Mouse (Mus musculus) embryonic facial prominence, embryonic 12.5 days (tissue): Measurements from ENCODE around the gene Glis3. TPM values are rescaled to one million over a fixed set of nuclear protein-coding genes. Genes with fewer than 3 reads are reported as not detected.

Experiments used
- ATAC-seq: fragments of 200-750 bp; cut with Nextera tagmentation; 2 replicates; pipeline ENCODE4 v1.8.0; 2017; ENCODE audit not compliant: insufficient number of reproducible peaks, insufficient read depth, low FRiP score, low TSS enrichment
- H3K27ac ChIP-seq: fragments of 300-500 bp; sonication (generic); 2 replicates; pipeline ENCODE4 v1.5.1; 2016; ENCODE audit warnings: mild to moderate bottlenecking
- H3K27me3 ChIP-seq: fragments of 300-500 bp; sonication (generic); 2 replicates; pipeline ENCODE4 v1.6.1; 2016; ENCODE audit warnings: mild to moderate bottlenecking, moderate library complexity
- H3K36me3 ChIP-seq: fragments of 300-500 bp; sonication (generic); 2 replicates; pipeline ENCODE4 v1.6.1; 2016; ENCODE audit warnings: mild to moderate bottlenecking
- H3K4me1 ChIP-seq: fragments of 300-500 bp; sonication (generic); 2 replicates; pipeline ENCODE4 v1.6.1; 2016
- H3K4me2 ChIP-seq: fragments of 300-500 bp; sonication (generic); replicated peaks from 2 replicates; pipeline ENCODE4 v1.6.1; 2016; ENCODE audit warnings: mild to moderate bottlenecking, moderate library complexity
- H3K4me3 ChIP-seq: fragments of 300-500 bp; sonication (generic); 2 replicates; pipeline ENCODE4 v1.5.1; 2016; ENCODE audit warnings: mild to moderate bottlenecking
- H3K9ac ChIP-seq: fragments of 300-500 bp; sonication (generic); 2 replicates; pipeline ENCODE4 v1.6.1; 2016; ENCODE audit warnings: mild to moderate bottlenecking, moderate library complexity
- H3K9me3 ChIP-seq: fragments of 300-500 bp; sonication (generic); 2 replicates; pipeline ENCODE4 v1.6.1; 2016; ENCODE audit warnings: mild to moderate bottlenecking, moderate library complexity
- WGBS: fragments of 180-500 bp; shearing (Covaris S2); methylation state at CpG from one replicate; pipeline ENCODE4 v1.1.7; 2016; 5-methylcytosine and 5-hydroxymethylcytosine counted together
- polyA plus RNA-seq: library from polyadenylated mRNA; unstranded; fragments of >200 nt; fragmentation: Nextera tagmentation; extraction: Ambion mirVana; gene quantifications from 2 replicates; pipeline ENCODE4 v1.2.1, GENCODE M21; 2016

The Glis3 gene
- polyA plus RNA-seq, 1 experiment from 2014 or later, result 7.8 TPM

- H3K4me3 ChIP-seq, result no peak overlapping the region
- no peak overlapping the region for H3K4me2 ChIP-seq
- no peak overlapping the region for H3K27ac ChIP-seq
- no peak overlapping the region for H3K9ac ChIP-seq
- ATAC-seq, result no peak
- H3K4me1 ChIP-seq, result no peaks in the 10 kb centered on the region
- H3K36me3 ChIP-seq, result no peaks in the 10 kb centered on the region
- WGBS, result 81% methylated on average over 11 of the region's 11 CpGs
- H3K9me3 ChIP-seq, result no peaks in the 10 kb centered on the region
- no peaks in the 10 kb centered on the region for H3K27me3 ChIP-seq
Observed at GRCm38 (mm10) chr19:28621608-28622505, 58.0 kb downstream of the Glis3 start.

GRCm38 (mm10) chr19:28617736-28618135 lies 62.1 kb downstream of the Glis3 start:
- no peaks in the 10 kb centered on the region for H3K4me1 ChIP-seq
- no peak overlapping the region for H3K4me2 ChIP-seq
- H3K9ac ChIP-seq, result no peak overlapping the region
- WGBS, result 88% methylated on average over 7 of the region's 7 CpGs
- H3K36me3 ChIP-seq, result no peaks in the 10 kb centered on the region
- no peak for ATAC-seq
- H3K4me3 ChIP-seq, result no peak overlapping the region
- no peaks in the 10 kb centered on the region for H3K27me3 ChIP-seq
- H3K9me3 ChIP-seq, result no peaks in the 10 kb centered on the region
- no peak overlapping the region for H3K27ac ChIP-seq

GRCm38 (mm10) chr19:28617191-28617590 lies 62.7 kb downstream of the Glis3 start:
- Histone ChIP-seq H3K9me3 (no peaks in the 10 kb centered on the region), H3K9ac (no peak overlapping the region), H3K4me2 (no peak overlapping the region), H3K4me3 (no peak overlapping the region), H3K36me3 (no peaks in the 10 kb centered on the region), H3K27ac (no peak overlapping the region), H3K27me3 (no peaks in the 10 kb centered on the region), H3K4me1 (no peaks in the 10 kb centered on the region)
- 87% methylated on average over 8 of the region's 8 CpGs for WGBS
- ATAC-seq, result no peak

- no peak overlapping the region for H3K9ac ChIP-seq
- H3K9me3 ChIP-seq, result no peaks in the 10 kb centered on the region
- no peak overlapping the region for H3K4me2 ChIP-seq
- H3K36me3 ChIP-seq, result no peaks in the 10 kb centered on the region
- no peaks in the 10 kb centered on the region for H3K4me1 ChIP-seq
- ATAC-seq, result no peak
- no peak overlapping the region for H3K4me3 ChIP-seq
- 64% methylated on average over 1 of the region's 1 CpGs for WGBS
- no peaks in the 10 kb centered on the region for H3K27me3 ChIP-seq
- H3K27ac ChIP-seq, result no peak overlapping the region
Observed at GRCm38 (mm10) chr19:28616487-28616886, 63.4 kb downstream of the Glis3 start.

- no peak for ATAC-seq
- Histone ChIP-seq H3K9ac (no peak overlapping the region), H3K27me3 (no peaks in the 10 kb centered on the region), H3K4me3 (no peak overlapping the region), H3K9me3 (no peaks in the 10 kb centered on the region), H3K27ac (no peak overlapping the region), H3K36me3 (no peaks in the 10 kb centered on the region), H3K4me1 (peaks cover 11% of the 10 kb centered on the region), H3K4me2 (no peak overlapping the region)
- 74% methylated on average over 10 of the region's 10 CpGs for WGBS
Observed at GRCm38 (mm10) chr19:28612249-28612648, 67.6 kb downstream of the Glis3 start.

- Histone ChIP-seq H3K4me2 (no peak overlapping the region), H3K9me3 (no peaks in the 10 kb centered on the region), H3K36me3 (no peaks in the 10 kb centered on the region), H3K27me3 (no peaks in the 10 kb centered on the region), H3K9ac (no peak overlapping the region), H3K27ac (peak overlapping the region; percentile 32), H3K4me1 (peaks cover 11% of the 10 kb centered on the region), H3K4me3 (no peak overlapping the region)
- WGBS, result 70% methylated on average over 5 of the region's 5 CpGs
- ATAC-seq, result no peak
Observed at GRCm38 (mm10) chr19:28608747-28609146, 71.1 kb downstream of the Glis3 start.

- Histone ChIP-seq H3K4me2 (no peak overlapping the region), H3K9me3 (no peaks in the 10 kb centered on the region), H3K27me3 (no peaks in the 10 kb centered on the region), H3K27ac (peak overlapping the region; percentile 32), H3K36me3 (no peaks in the 10 kb centered on the region), H3K4me1 (peaks cover 11% of the 10 kb centered on the region), H3K9ac (no peak overlapping the region), H3K4me3 (no peak overlapping the region)
- 61% methylated on average over 6 of the region's 6 CpGs for WGBS
- ATAC-seq, result no peak
Observed at GRCm38 (mm10) chr19:28608277-28608676, 71.6 kb downstream of the Glis3 start.

- no peak overlapping the region for H3K4me3 ChIP-seq
- H3K4me2 ChIP-seq, result no peak overlapping the region
- H3K4me1 ChIP-seq, result no peaks in the 10 kb centered on the region
- no peaks in the 10 kb centered on the region for H3K9me3 ChIP-seq
- ATAC-seq, result no peak
- H3K27me3 ChIP-seq, result no peaks in the 10 kb centered on the region
- no peaks in the 10 kb centered on the region for H3K36me3 ChIP-seq
- H3K9ac ChIP-seq, result no peak overlapping the region
- WGBS, result 84% methylated on average over 4 of the region's 4 CpGs
- H3K27ac ChIP-seq, result no peak overlapping the region
Observed at GRCm38 (mm10) chr19:28600866-28601265, 79.0 kb downstream of the Glis3 start.

GRCm38 (mm10) chr19:28594215-28594614 lies 85.7 kb downstream of the Glis3 start:
- H3K9ac ChIP-seq, result no peak overlapping the region
- H3K4me3 ChIP-seq, result no peak overlapping the region
- H3K27ac ChIP-seq, result no peak overlapping the region
- no peaks in the 10 kb centered on the region for H3K36me3 ChIP-seq
- no peaks in the 10 kb centered on the region for H3K4me1 ChIP-seq
- no peaks in the 10 kb centered on the region for H3K27me3 ChIP-seq
- 65% methylated on average over 4 of the region's 4 CpGs for WGBS
- ATAC-seq, result no peak
- no peak overlapping the region for H3K4me2 ChIP-seq
- H3K9me3 ChIP-seq, result no peaks in the 10 kb centered on the region

GRCm38 (mm10) chr19:28592981-28593380 lies 86.9 kb downstream of the Glis3 start:
- WGBS, result 81% methylated on average over 13 of the region's 13 CpGs
- H3K27ac ChIP-seq, result no peak overlapping the region

GRCm38 (mm10) chr19:28591736-28592477 lies 88.0 kb downstream of the Glis3 start:
- H3K27me3 ChIP-seq, result no peaks in the 10 kb centered on the region
- no peaks in the 10 kb centered on the region for H3K4me1 ChIP-seq
- no peak overlapping the region for H3K9ac ChIP-seq
- no peak overlapping the region for H3K4me2 ChIP-seq
- H3K9me3 ChIP-seq, result no peaks in the 10 kb centered on the region
- H3K36me3 ChIP-seq, result no peaks in the 10 kb centered on the region
- 79% methylated on average over 7 of the region's 7 CpGs for WGBS
- no peak overlapping the region for H3K4me3 ChIP-seq
- no peak for ATAC-seq
- no peak overlapping the region for H3K27ac ChIP-seq

More at GRCm38 (mm10) chr19:28592981-28593380, 86.9 kb downstream of the Glis3 start:
- Histone ChIP-seq H3K4me3 (no peak overlapping the region), H3K9ac (no peak overlapping the region), H3K36me3 (no peaks in the 10 kb centered on the region), H3K27me3 (no peaks in the 10 kb centered on the region), H3K4me1 (no peaks in the 10 kb centered on the region), H3K4me2 (no peak overlapping the region), H3K9me3 (no peaks in the 10 kb centered on the region)
- no peak for ATAC-seq

GRCm38 (mm10) chr19:28580499-28580898 lies 99.4 kb downstream of the Glis3 start:
- no peaks in the 10 kb centered on the region for H3K27me3 ChIP-seq
- no peak overlapping the region for H3K27ac ChIP-seq

More at GRCm38 (mm10) chr19:28580499-28580898, 99.4 kb downstream of the Glis3 start:
- no peaks in the 10 kb centered on the region for H3K36me3 ChIP-seq
- 77% methylated on average over 8 of the region's 8 CpGs for WGBS
- no peak for ATAC-seq
- no peak overlapping the region for H3K9ac ChIP-seq
- H3K9me3 ChIP-seq, result no peaks in the 10 kb centered on the region
- H3K4me3 ChIP-seq, result no peak overlapping the region
- no peaks in the 10 kb centered on the region for H3K4me1 ChIP-seq
- no peak overlapping the region for H3K4me2 ChIP-seq
